Mouse (Mus musculus): Measurements from ENCODE around the gene Rad17. TPM values are rescaled to one million over a fixed set of nuclear protein-coding genes. Genes with fewer than 3 reads are reported as not detected.

The Rad17 gene
- polyA plus RNA-seq, 1 experiment from 2014 or later: 22.4 TPM

DNA sequence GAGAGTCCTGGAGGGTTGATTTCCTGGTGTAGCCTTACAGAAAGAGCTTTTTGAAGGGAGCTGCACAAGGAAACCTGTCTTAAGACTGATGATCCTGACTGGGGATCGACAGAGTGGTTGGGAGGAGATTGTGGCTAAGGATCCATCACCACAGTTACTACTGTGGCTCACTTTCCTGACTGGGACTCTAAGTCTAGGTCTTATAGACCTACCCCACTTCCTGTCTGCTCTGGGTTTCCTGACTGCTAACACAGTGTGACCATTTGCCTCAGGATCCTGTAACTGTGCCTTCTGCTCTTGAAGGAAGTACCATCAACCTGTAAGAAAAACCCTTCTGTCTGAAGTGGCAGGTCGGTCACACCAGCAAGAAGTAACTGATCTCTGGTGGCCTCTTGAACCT is 80.1 kb downstream of the Rad17 start:
- 76% methylated on average over 2 of the region's 2 CpGs for WGBS
- no peak overlapping the region for H3K9ac ChIP-seq (ENCODE audit: low read depth, low read length)
- no peak overlapping the region for H3K4me3 ChIP-seq (ENCODE audit: low read depth, low read length)
- H3K9me3 ChIP-seq (ENCODE audit: control insufficient read depth, low read length): no peaks in the 10 kb centered on the region
- H3K4me1 ChIP-seq (ENCODE audit: control insufficient read depth, insufficient read depth, low read length): no peaks in the 10 kb centered on the region
- H3K27me3 ChIP-seq (replicated peaks; ENCODE audit: control insufficient read depth, insufficient read depth, low read length): no peaks in the 10 kb centered on the region
- no peak for ATAC-seq (ENCODE audit: low read depth)
- H3K36me3 ChIP-seq (ENCODE audit: control insufficient read depth, insufficient read depth, low read length): no peaks in the 10 kb centered on the region
- H3K27ac ChIP-seq (replicated peaks; ENCODE audit: low read depth, low read length): no peak overlapping the region
- DNase-seq (ENCODE audit: low spot score): no peak
- H3K4me2 ChIP-seq (ENCODE audit: low read depth, low read length): no peak overlapping the region

GRCm38 (mm10) chr13:100568359-100568758 is 82.5 kb downstream of the Rad17 start:
- H3K9ac ChIP-seq (ENCODE audit: low read depth, low read length): no peak overlapping the region
- no peaks in the 10 kb centered on the region for H3K9me3 ChIP-seq (ENCODE audit: control insufficient read depth, low read length)
- no peak overlapping the region for H3K4me2 ChIP-seq (ENCODE audit: low read depth, low read length)
- ATAC-seq (ENCODE audit: low read depth) (no peak), DNase-seq (ENCODE audit: low spot score) (no peak)
- no peak overlapping the region for H3K4me3 ChIP-seq (ENCODE audit: low read depth, low read length)
- H3K4me1 ChIP-seq (ENCODE audit: control insufficient read depth, insufficient read depth, low read length): no peaks in the 10 kb centered on the region
- H3K27ac ChIP-seq (replicated peaks; ENCODE audit: low read depth, low read length): no peak overlapping the region
- 89% methylated on average over 1 of the region's 1 CpGs for WGBS
- H3K36me3 ChIP-seq (ENCODE audit: control insufficient read depth, insufficient read depth, low read length): no peaks in the 10 kb centered on the region
- no peaks in the 10 kb centered on the region for H3K27me3 ChIP-seq (replicated peaks; ENCODE audit: control insufficient read depth, insufficient read depth, low read length)

Other genes with a start within 250 kb of the Rad17 start
- 0.04 TPM in 1 of 2 replicates, not detected in the other for gene Naip1, start 198.2 kb downstream of the Rad17 start, polyA plus RNA-seq (2014; fragmentation: Nextera tagmentation; extraction: Ambion mirVana)
- gene Gtf2h2, start 158.5 kb downstream of the Rad17 start, polyA plus RNA-seq (2014; fragmentation: Nextera tagmentation; extraction: Ambion mirVana): 49.3 and 54.5 TPM in 2 replicates
- 7.1 and 7.4 TPM in 2 replicates for gene Ocln, start 98.3 kb downstream of the Rad17 start, polyA plus RNA-seq (2014; fragmentation: Nextera tagmentation; extraction: Ambion mirVana)
- 6.1 and 8.4 TPM in 2 replicates for gene Marveld2, start 34.1 kb downstream of the Rad17 start, polyA plus RNA-seq (2014; fragmentation: Nextera tagmentation; extraction: Ambion mirVana)
- 257 and 266 TPM in 2 replicates for gene Ak6, start 72 bp downstream of the Rad17 start, polyA plus RNA-seq (2014; fragmentation: Nextera tagmentation; extraction: Ambion mirVana)
- gene Taf9, start 528 bp upstream of the Rad17 start, polyA plus RNA-seq (2014; fragmentation: Nextera tagmentation; extraction: Ambion mirVana): 21.6 and 22.3 TPM in 2 replicates
- 2.6 and 3.8 TPM in 2 replicates for gene Ccdc125, start 18.7 kb upstream of the Rad17 start, polyA plus RNA-seq (2014; fragmentation: Nextera tagmentation; extraction: Ambion mirVana)
- gene Cdk7, start 79.9 kb upstream of the Rad17 start, polyA plus RNA-seq (2014; fragmentation: Nextera tagmentation; extraction: Ambion mirVana): 85.7 and 90.9 TPM in 2 replicates
- gene Mrps36, start 93.6 kb upstream of the Rad17 start, polyA plus RNA-seq (2014; fragmentation: Nextera tagmentation; extraction: Ambion mirVana): 125 and 150 TPM in 2 replicates
- gene Cenph, start 124.8 kb upstream of the Rad17 start, polyA plus RNA-seq (2014; fragmentation: Nextera tagmentation; extraction: Ambion mirVana): 23.3 and 30.5 TPM in 2 replicates
- 169 and 219 TPM in 2 replicates for gene Ccnb1, start 135.5 kb upstream of the Rad17 start, polyA plus RNA-seq (2014; fragmentation: Nextera tagmentation; extraction: Ambion mirVana)
- gene Slc30a5, start 182.4 kb upstream of the Rad17 start, polyA plus RNA-seq (2014; fragmentation: Nextera tagmentation; extraction: Ambion mirVana): 68.0 and 75.5 TPM in 2 replicates